Mouse (Mus musculus): ENCODE measurements at regions not wholly inside any gene's neighbourhood (a gene's known extent, or its start where the extent isn't known, plus 50 kb on each side); places are given as distances from the start of the nearest gene placed in this dataset.

DNA sequence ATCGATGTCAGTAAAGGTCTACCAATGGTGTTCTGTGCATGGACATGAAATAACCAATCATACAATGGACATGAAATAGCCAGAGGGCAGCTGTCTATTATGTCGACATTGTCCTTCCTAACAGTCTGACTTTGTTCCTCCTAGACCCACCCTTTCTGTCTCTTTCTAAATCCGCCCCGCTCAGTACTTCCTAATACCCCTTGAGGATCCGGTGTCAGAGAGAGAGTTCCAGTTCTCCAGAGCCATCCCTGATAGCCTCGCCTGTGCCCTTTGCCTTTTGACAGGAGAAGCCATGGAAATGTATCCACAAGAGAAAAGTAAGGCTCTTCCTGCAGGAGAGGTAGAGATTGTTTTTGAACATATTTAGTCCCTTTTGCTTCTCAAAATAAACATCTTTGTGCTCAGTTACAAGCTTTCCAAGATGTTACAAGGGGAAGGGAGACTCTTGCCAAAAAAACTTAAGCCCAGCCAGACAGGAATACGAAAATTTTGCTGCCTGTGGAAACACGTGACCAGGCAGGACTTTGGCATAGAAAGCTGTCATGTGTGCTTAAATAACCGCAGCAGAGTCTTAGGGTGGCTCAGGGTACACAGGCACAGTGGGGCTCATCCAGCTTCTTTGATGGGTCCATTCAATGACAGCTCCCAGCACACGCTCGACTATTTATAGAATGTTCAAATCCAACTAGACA, 92.4 kb upstream of the Jade1 start:
- Histone ChIP-seq H3K9ac (replicated peaks; ENCODE audit: low read length) (no peak overlapping the region), H3K4me2 (ENCODE audit: low read length) (no peak overlapping the region), H3K27me3 (ENCODE audit: control insufficient read depth, insufficient read depth, low read length) (no peaks in the 10 kb centered on the region), H3K36me3 (ENCODE audit: control insufficient read depth, insufficient read depth, low read length) (no peaks in the 10 kb centered on the region), H3K4me3 (replicated peaks; ENCODE audit: low read depth, low read length) (no peak overlapping the region), H3K4me1 (ENCODE audit: control insufficient read depth, insufficient read depth, low read length) (no peaks in the 10 kb centered on the region), H3K9me3 (ENCODE audit: control insufficient read depth, low read length) (no peaks in the 10 kb centered on the region), H3K27ac (replicated peaks; ENCODE audit: low read depth, low read length) (no peak overlapping the region)
- DNase-seq (no peak), ATAC-seq (ENCODE audit: low FRiP score, low TSS enrichment) (no peak)
- 77% methylated on average over 11 of the region's 11 CpGs for WGBS

DNA sequence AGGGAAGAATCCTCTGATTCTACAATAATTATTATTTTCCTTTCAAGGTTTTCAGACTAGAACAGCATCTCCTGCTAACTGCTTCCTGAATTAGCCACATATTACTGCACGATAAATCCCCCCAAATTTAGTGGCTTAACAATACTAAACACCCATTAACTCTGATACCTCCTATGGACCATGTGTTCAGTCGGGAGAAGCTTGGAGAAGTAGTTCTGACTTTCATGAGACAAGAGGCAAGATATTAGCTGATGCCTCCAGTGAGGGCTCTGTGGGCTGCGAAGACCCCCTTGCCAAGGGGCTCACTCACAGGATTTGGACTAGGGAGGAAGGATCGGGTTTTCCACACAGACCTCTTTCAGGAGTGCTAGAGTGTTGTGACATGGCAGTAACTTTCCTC, 95.4 kb upstream of the Jade1 start:
- no peak overlapping the region for H3K4me3 ChIP-seq (replicated peaks; ENCODE audit: low read depth, low read length)
- no peaks in the 10 kb centered on the region for H3K36me3 ChIP-seq (ENCODE audit: control insufficient read depth, insufficient read depth, low read length)
- H3K4me2 ChIP-seq (ENCODE audit: low read length) = no peak overlapping the region
- no peaks in the 10 kb centered on the region for H3K27me3 ChIP-seq (ENCODE audit: control insufficient read depth, insufficient read depth, low read length)
- DNase-seq (no peak), ATAC-seq (ENCODE audit: low FRiP score, low TSS enrichment) (no peak)
- H3K27ac ChIP-seq (replicated peaks; ENCODE audit: low read depth, low read length) = no peak overlapping the region
- 90% methylated on average over 4 of the region's 4 CpGs for WGBS
- no peak overlapping the region for H3K9ac ChIP-seq (replicated peaks; ENCODE audit: low read length)
- H3K9me3 ChIP-seq (ENCODE audit: control insufficient read depth, low read length) = no peaks in the 10 kb centered on the region
- H3K4me1 ChIP-seq (ENCODE audit: control insufficient read depth, insufficient read depth, low read length) = no peaks in the 10 kb centered on the region

DNA sequence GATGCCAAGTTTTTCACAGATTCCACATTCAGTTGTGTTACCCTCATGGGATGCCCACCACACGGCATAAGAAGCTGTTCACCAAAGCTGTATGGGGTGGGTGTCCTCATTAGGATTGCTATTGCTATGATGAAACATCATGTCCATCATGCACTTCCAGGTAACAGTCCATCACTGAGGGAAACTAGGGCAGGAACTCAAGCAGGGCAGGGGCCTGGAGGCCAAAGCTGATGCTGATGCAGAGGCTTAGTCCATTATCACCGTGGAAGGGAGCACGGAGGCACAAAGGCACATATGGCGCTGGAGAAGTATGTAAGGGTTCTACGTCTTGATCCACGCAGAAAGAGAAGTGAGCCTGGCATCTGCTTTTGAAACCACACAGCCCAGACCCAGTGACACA, 97.4 kb upstream of the Jade1 start:
- Histone ChIP-seq H3K4me1 (ENCODE audit: control insufficient read depth, insufficient read depth, low read length) (no peaks in the 10 kb centered on the region), H3K4me3 (replicated peaks; ENCODE audit: low read depth, low read length) (no peak overlapping the region), H3K4me2 (ENCODE audit: low read length) (no peak overlapping the region), H3K9ac (replicated peaks; ENCODE audit: low read length) (no peak overlapping the region), H3K36me3 (ENCODE audit: control insufficient read depth, insufficient read depth, low read length) (no peaks in the 10 kb centered on the region), H3K9me3 (ENCODE audit: control insufficient read depth, low read length) (no peaks in the 10 kb centered on the region), H3K27me3 (ENCODE audit: control insufficient read depth, insufficient read depth, low read length) (no peaks in the 10 kb centered on the region), H3K27ac (replicated peaks; ENCODE audit: low read depth, low read length) (no peak overlapping the region)
- WGBS = 91% methylated on average over 6 of the region's 6 CpGs
- DNase-seq (no peak), ATAC-seq (ENCODE audit: low FRiP score, low TSS enrichment) (no peak)

DNA sequence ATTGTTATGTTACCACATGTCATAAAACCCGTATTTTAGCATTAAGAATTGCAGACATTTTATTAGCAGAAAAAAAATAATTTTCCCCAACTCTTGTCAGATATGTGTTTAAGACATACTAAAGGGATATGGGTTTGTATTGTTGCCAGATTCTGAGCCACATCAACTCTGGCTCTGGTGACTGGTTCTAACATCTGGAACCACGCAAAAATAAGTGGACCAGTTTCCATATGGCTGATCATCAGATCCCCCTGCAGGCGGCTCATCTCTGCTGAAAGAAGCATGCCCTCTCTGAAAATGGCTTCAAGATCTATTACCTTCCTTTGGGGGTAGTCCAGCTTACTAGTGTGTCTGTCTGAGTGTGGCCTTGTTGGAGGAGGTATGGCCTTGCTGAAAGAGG, 102.0 kb upstream of the Jade1 start:
- Histone ChIP-seq H3K9ac (replicated peaks; ENCODE audit: low read length) (no peak overlapping the region), H3K4me2 (ENCODE audit: low read length) (no peak overlapping the region), H3K36me3 (ENCODE audit: control insufficient read depth, insufficient read depth, low read length) (no peaks in the 10 kb centered on the region), H3K27me3 (ENCODE audit: control insufficient read depth, insufficient read depth, low read length) (no peaks in the 10 kb centered on the region), H3K4me3 (replicated peaks; ENCODE audit: low read depth, low read length) (no peak overlapping the region), H3K4me1 (ENCODE audit: control insufficient read depth, insufficient read depth, low read length) (no peaks in the 10 kb centered on the region), H3K27ac (replicated peaks; ENCODE audit: low read depth, low read length) (no peak overlapping the region), H3K9me3 (ENCODE audit: control insufficient read depth, low read length) (no peaks in the 10 kb centered on the region)
- DNase-seq = no peak
- WGBS = 83% methylated on average over 3 of the region's 3 CpGs
- no peak for ATAC-seq (ENCODE audit: low FRiP score, low TSS enrichment)

DNA sequence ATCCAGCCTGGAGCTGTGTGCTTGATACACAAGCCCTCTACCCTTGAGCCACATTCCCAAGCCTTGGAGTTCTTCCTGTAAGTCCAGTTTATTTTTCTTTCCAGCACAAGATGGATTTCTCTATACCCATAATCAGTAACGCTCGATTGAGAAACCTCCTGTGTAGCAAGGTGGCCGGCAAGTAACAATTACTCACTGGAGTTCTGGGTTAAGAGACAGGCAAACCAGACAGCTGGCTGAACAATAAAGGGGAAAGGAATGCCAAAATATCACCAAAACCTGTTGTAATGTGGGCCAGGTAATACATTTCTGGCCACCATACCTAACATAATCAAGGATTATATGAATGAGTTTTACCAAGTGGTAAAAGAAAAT, 102.8 kb upstream of the Jade1 start:
- H3K9ac ChIP-seq (replicated peaks; ENCODE audit: low read length) = no peak overlapping the region
- H3K27ac ChIP-seq (replicated peaks; ENCODE audit: low read depth, low read length) = no peak overlapping the region
- 76% methylated on average over 3 of the region's 3 CpGs for WGBS
- no peak for DNase-seq
- H3K9me3 ChIP-seq (ENCODE audit: control insufficient read depth, low read length) = no peaks in the 10 kb centered on the region
- ATAC-seq (ENCODE audit: low FRiP score, low TSS enrichment) = no peak
- H3K27me3 ChIP-seq (ENCODE audit: control insufficient read depth, insufficient read depth, low read length) = no peaks in the 10 kb centered on the region
- no peaks in the 10 kb centered on the region for H3K4me1 ChIP-seq (ENCODE audit: control insufficient read depth, insufficient read depth, low read length)
- H3K4me2 ChIP-seq (ENCODE audit: low read length) = no peak overlapping the region
- H3K36me3 ChIP-seq (ENCODE audit: control insufficient read depth, insufficient read depth, low read length) = no peaks in the 10 kb centered on the region
- no peak overlapping the region for H3K4me3 ChIP-seq (replicated peaks; ENCODE audit: low read depth, low read length)

DNA sequence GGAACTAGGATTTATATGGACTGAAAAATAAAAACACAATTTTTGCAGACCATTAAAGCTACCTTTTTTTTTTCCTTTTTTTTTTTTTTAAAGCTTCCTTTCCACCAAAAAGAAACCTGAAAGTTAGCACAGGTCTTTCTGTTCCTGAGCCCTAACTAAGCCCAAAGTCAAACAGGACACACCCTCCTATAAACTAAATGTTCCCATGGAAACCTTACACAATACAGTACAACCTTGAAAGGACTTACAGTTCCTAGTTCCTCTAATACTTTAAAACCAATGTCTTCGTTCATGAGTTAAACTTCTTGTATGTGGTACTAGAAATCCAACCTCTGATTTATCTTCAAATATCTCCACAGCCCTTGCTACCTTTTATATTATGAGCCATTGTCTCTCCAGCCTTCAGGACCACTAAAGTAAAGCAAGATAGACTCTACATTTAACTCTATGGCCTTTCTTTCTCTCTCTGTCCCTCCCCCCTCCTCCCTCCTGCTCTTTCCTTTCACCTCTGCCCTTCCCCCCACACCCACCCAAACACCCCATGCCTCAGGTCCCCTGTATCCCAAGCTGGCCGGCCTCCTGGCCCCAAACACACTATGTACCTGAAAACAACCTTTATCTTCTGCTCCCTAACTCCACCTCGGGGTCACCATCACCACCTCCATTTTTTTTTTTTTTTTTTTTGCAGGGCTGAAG, 103.4 kb upstream of the Jade1 start:
- 78% methylated on average over 3 of the region's 3 CpGs for WGBS
- Histone ChIP-seq H3K36me3 (ENCODE audit: control insufficient read depth, insufficient read depth, low read length) (no peaks in the 10 kb centered on the region), H3K27me3 (ENCODE audit: control insufficient read depth, insufficient read depth, low read length) (no peaks in the 10 kb centered on the region), H3K27ac (replicated peaks; ENCODE audit: low read depth, low read length) (no peak overlapping the region), H3K4me3 (replicated peaks; ENCODE audit: low read depth, low read length) (no peak overlapping the region), H3K9ac (replicated peaks; ENCODE audit: low read length) (no peak overlapping the region), H3K4me1 (ENCODE audit: control insufficient read depth, insufficient read depth, low read length) (no peaks in the 10 kb centered on the region), H3K9me3 (ENCODE audit: control insufficient read depth, low read length) (no peaks in the 10 kb centered on the region), H3K4me2 (ENCODE audit: low read length) (no peak overlapping the region)
- no peak for ATAC-seq (ENCODE audit: low FRiP score, low TSS enrichment)
- no peak for DNase-seq

DNA sequence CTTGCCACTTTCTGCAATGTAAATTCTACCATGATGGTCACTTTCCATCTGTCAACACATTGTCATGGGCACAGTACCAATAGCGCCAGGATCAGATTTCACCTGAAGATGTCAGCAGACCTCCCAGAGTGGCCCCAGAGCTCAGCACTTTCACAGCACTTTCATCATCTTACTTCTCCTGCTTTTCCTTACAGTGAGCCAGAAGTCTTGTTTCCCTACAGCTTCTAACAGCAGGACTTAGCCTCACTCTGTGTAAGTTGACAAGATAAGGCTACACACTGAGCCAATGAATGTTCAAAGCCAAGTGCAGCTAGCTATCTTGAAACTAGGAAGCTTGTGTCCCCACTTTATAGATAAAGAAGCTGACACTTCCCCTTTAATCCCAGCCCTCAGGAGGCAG, 104.8 kb upstream of the Jade1 start:
- Histone ChIP-seq H3K9me3 (ENCODE audit: control insufficient read depth, low read length) (no peaks in the 10 kb centered on the region), H3K9ac (replicated peaks; ENCODE audit: low read length) (no peak overlapping the region), H3K36me3 (ENCODE audit: control insufficient read depth, insufficient read depth, low read length) (no peaks in the 10 kb centered on the region), H3K4me1 (ENCODE audit: control insufficient read depth, insufficient read depth, low read length) (no peaks in the 10 kb centered on the region), H3K27me3 (ENCODE audit: control insufficient read depth, insufficient read depth, low read length) (no peaks in the 10 kb centered on the region), H3K4me3 (replicated peaks; ENCODE audit: low read depth, low read length) (no peak overlapping the region), H3K27ac (replicated peaks; ENCODE audit: low read depth, low read length) (no peak overlapping the region), H3K4me2 (ENCODE audit: low read length) (no peak overlapping the region)
- no peak for ATAC-seq (ENCODE audit: low FRiP score, low TSS enrichment)
- 76% methylated on average over 1 of the region's 1 CpGs for WGBS
- no peak for DNase-seq

DNA sequence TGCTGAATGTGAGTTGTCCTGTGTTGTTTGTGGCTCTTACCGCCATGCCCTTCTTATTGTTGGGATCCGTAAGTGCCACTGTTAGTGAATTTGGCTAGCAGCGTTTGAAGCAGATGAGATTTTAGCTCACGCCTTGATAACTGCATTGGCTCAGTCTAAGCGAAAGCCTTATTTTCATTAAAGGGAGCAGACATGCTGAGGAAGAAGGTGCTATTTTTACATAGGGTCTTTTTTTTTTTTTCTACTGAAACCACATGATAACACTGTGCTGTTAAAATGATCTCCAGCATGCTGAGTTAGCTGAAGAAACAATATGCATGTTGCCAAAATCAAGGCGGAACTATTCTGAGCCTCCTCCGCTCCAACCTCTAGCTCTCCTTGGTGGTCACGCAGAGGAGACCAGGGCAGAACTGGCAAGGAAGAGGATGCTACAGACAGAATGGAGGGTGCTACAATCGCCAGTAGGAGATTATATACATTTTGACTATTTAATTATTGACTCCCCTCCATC, 111.2 kb upstream of the Jade1 start:
- Histone ChIP-seq H3K4me1 (ENCODE audit: control insufficient read depth, insufficient read depth, low read length) (no peaks in the 10 kb centered on the region), H3K9me3 (ENCODE audit: control insufficient read depth, low read length) (no peaks in the 10 kb centered on the region), H3K4me2 (ENCODE audit: low read length) (no peak overlapping the region), H3K4me3 (replicated peaks; ENCODE audit: low read depth, low read length) (no peak overlapping the region), H3K27me3 (ENCODE audit: control insufficient read depth, insufficient read depth, low read length) (no peaks in the 10 kb centered on the region), H3K9ac (replicated peaks; ENCODE audit: low read length) (no peak overlapping the region), H3K27ac (replicated peaks; ENCODE audit: low read depth, low read length) (no peak overlapping the region), H3K36me3 (ENCODE audit: control insufficient read depth, insufficient read depth, low read length) (no peaks in the 10 kb centered on the region)
- WGBS = 89% methylated on average over 9 of the region's 9 CpGs
- DNase-seq (no peak), ATAC-seq (ENCODE audit: low FRiP score, low TSS enrichment) (no peak)

DNA sequence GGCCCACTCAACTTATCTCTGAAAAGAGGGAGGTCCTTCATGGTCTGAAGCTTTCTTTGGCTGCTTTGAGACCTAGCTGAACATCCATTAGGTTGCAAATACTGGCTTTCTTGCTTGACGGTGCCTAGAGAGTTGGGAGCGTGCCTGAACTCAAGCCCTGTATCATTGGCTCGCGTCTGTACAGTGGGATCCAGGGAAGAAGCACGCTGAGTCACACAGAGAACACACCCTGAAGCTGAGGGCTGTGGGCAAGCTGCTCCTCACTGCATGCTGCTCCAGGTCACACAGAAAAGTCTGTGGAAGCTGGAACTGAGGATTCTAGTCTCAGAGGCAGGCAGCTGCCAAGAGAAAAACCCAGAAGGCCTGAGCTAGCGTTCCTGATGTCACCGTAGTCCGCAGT, 119.3 kb upstream of the Jade1 start:
- Histone ChIP-seq H3K4me2 (ENCODE audit: low read length) (no peak overlapping the region), H3K4me1 (ENCODE audit: control insufficient read depth, insufficient read depth, low read length) (no peaks in the 10 kb centered on the region), H3K36me3 (ENCODE audit: control insufficient read depth, insufficient read depth, low read length) (no peaks in the 10 kb centered on the region), H3K9ac (replicated peaks; ENCODE audit: low read length) (no peak overlapping the region), H3K27ac (replicated peaks; ENCODE audit: low read depth, low read length) (no peak overlapping the region), H3K9me3 (ENCODE audit: control insufficient read depth, low read length) (no peaks in the 10 kb centered on the region), H3K4me3 (replicated peaks; ENCODE audit: low read depth, low read length) (no peak overlapping the region), H3K27me3 (ENCODE audit: control insufficient read depth, insufficient read depth, low read length) (no peaks in the 10 kb centered on the region)
- WGBS = 93% methylated on average over 8 of the region's 8 CpGs
- no peak for DNase-seq
- ATAC-seq (ENCODE audit: low FRiP score, low TSS enrichment) = no peak
